ENCODE assay signal across 16 mouse cellular contexts in genomic region chr3:131962870-131963269, GRCm38 (mm10).
"Had no signal": no experiment of that assay in that cellular context is flagged by ENCODE, and none has a peak within 500 bp of the region (broad histone marks: within the 10 kb centered on the region; RNA-seq: fewer than 3 reads in every experiment).

No protein-coding gene starts in this region.

- H3K27ac ChIP-seq: lung, embryonic 15.5 days; macrophage; midbrain, embryonic 13.5 days; midbrain, embryonic 15.5 days; neural tube, embryonic 12.5 days; stomach, embryonic 15.5 days had no signal

- ATAC-seq: liver, postnatal 0 days; midbrain, embryonic 13.5 days; midbrain, embryonic 15.5 days had no signal

- DNase-seq: liver, postnatal 0 days; lung, adult 2 months; lung, postnatal 14 days; lung, postnatal 36 days; right cerebral cortex, postnatal 14 days; thymus, adult 2 months; thymus, postnatal 25 days; thymus, postnatal 4 days had no signal

- H3K9ac ChIP-seq: liver, postnatal 0 days; lung, embryonic 15.5 days; midbrain, embryonic 13.5 days; midbrain, embryonic 15.5 days; neural tube, embryonic 12.5 days; stomach, embryonic 15.5 days had no signal

- H3K9me3 ChIP-seq: lung, embryonic 15.5 days; midbrain, embryonic 13.5 days; midbrain, embryonic 15.5 days; neural tube, embryonic 12.5 days; stomach, embryonic 15.5 days had no signal

- H3K4me1 ChIP-seq: megakaryocyte, embryonic 14.5 days; midbrain, embryonic 13.5 days; midbrain, embryonic 15.5 days; neural tube, embryonic 12.5 days; stomach, embryonic 15.5 days had no signal

- H3K27me3 ChIP-seq: megakaryocyte, embryonic 14.5 days; midbrain, embryonic 13.5 days; midbrain, embryonic 15.5 days; neural tube, embryonic 12.5 days; stomach, embryonic 15.5 days had no signal

- H3K4me3 ChIP-seq: lung, embryonic 15.5 days; megakaryocyte, embryonic 14.5 days; midbrain, embryonic 13.5 days; midbrain, embryonic 15.5 days; neural tube, embryonic 12.5 days; stomach, embryonic 15.5 days had no signal

- H3K36me3 ChIP-seq: lung, embryonic 15.5 days; midbrain, embryonic 13.5 days; midbrain, embryonic 15.5 days; neural tube, embryonic 12.5 days; stomach, embryonic 15.5 days had no signal

- H3K4me2 ChIP-seq: lung, embryonic 15.5 days; midbrain, embryonic 11.5 days; midbrain, embryonic 13.5 days; midbrain, embryonic 15.5 days; neural tube, embryonic 12.5 days; stomach, embryonic 15.5 days had no signal
